Mouse (Mus musculus) mesoderm, embryonic 11.5 days (tissue): ENCODE results near the gene Rnf123.

Experiments
- DNase-seq: peaks from one replicate; pipeline ENCODE4 v3.0.0-alpha.2; 2012; ENCODE audit warnings: low read depth, low spot score

The Rnf123 gene

GRCm38 (mm10) chr9:108062142-108062541, 21.0 kb downstream of the Rnf123 start:
- DNase-seq: no peak

- DNase-seq: no peak
Measured at GRCm38 (mm10) chr9:108058291-108058690, 24.9 kb downstream of the Rnf123 start.

- no peak for DNase-seq
Measured at GRCm38 (mm10) chr9:108057262-108057562, 25.9 kb downstream of the Rnf123 start.

GRCm38 (mm10) chr9:108056361-108057261, 26.5 kb downstream of the Rnf123 start:
- no peak for DNase-seq

DNA sequence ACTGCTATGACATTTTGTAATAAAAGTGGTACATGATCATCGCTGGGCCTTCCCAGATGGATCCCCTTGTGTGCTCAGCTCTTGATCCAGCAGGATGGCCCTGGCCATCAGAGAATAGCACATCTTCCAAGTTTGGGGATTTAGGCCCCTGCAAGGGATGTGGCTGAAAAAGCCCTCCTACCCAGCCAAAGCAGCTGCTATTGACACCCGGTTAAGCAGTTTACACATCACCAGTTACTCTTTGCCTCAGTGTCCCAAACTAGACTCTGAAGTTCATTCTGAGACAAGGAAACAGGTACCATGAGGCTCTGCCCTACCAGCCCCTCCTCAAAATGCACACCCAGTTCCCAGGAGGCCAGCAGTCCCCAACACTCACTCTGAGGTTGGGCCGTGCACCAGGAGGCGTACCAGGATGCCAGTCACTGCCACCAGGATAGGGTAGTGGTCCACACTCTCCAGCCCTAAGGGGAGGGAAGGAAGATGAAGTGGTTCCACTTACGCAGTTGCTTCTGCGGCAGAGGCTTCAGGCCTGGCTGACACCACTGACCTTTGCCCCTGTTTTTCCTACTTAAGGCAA, 27.4 kb downstream of the Rnf123 start:
- no peak for DNase-seq

DNA sequence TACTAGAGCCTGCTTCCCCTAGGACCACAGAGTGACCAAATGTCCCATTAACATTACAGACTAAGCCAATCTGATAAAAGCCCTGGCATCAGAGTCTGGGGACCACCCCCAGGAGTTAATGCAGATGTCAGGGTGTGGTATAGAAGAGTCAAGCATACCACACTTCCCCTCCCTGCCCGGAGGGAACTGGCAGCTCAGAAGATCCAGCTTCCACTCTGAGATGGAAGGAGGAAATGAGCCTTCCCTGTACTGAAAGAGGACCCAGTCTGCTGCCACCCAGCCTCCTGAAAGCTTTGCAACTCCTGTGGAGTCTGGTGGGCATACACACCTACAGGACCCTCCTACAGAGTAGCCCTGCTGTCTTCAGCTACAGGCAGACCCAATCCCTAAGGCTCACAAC, 28.1 kb downstream of the Rnf123 start:
- no peak for DNase-seq

DNA sequence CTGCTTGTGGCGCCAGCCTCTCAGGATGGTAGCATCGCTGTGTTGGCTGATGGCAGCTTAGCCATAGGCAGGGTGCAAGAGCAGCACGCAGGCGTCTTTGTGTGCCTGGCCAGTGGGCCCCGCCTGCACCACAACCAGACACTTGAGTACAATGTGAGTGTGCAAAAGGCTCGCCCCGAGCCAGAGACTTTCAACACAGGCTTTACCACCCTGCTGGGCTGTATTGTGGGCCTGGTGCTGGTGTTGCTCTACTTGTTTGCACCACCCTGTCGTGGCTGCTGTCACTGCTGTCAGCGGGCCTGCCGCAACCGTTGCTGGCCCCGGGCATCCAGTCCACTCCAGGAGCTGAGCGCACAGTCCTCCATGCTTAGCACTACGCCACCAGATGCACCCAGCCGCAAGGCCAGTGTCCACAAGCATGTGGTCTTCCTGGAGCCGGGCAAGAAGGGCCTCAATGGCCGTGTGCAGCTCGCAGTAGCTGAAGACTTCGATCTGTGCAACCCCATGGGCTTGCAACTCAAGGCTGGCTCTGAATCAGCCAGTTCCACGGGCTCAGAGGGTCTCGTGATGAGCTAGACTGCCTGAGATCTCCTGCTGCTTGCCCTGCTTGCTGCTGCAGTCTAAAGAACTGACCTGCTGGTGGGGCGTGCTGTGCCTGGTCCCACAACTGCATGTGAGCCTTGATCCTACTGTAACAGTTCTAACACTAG, 28.7 kb downstream of the Rnf123 start:
- no peak for DNase-seq

GRCm38 (mm10) chr9:108053665-108054225, 29.4 kb downstream of the Rnf123 start:
- DNase-seq: no peak

GRCm38 (mm10) chr9:108052885-108053664, 30.1 kb downstream of the Rnf123 start, which contains the start of gene Amigo3:
Gene Amigo3, plus strand, starts transcription at chr9:108053159.
- DNase-seq: peak; percentile 95

DNA sequence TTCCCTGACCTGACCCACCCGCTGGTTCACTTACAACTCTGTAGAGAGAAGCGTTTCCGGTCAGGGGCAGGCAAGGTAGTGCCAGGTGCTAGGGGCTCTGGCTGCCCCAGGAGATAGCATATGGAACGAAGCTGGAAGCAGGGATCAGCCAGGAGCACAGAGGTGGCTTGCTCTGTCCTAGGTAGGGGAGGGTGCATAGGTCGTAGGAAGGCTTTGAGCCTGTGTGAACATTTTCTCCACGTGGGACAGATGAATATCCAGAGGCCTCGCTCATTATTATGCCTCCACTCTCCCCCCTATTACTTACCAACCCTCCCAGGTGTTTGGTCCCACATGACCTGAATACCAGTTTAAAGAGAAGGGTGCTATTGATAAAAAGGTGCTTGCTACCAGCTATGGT, 30.7 kb downstream of the Rnf123 start:
- no peak for DNase-seq

- no peak for DNase-seq
Measured at GRCm38 (mm10) chr9:108051931-108052220, 31.3 kb downstream of the Rnf123 start.

DNA sequence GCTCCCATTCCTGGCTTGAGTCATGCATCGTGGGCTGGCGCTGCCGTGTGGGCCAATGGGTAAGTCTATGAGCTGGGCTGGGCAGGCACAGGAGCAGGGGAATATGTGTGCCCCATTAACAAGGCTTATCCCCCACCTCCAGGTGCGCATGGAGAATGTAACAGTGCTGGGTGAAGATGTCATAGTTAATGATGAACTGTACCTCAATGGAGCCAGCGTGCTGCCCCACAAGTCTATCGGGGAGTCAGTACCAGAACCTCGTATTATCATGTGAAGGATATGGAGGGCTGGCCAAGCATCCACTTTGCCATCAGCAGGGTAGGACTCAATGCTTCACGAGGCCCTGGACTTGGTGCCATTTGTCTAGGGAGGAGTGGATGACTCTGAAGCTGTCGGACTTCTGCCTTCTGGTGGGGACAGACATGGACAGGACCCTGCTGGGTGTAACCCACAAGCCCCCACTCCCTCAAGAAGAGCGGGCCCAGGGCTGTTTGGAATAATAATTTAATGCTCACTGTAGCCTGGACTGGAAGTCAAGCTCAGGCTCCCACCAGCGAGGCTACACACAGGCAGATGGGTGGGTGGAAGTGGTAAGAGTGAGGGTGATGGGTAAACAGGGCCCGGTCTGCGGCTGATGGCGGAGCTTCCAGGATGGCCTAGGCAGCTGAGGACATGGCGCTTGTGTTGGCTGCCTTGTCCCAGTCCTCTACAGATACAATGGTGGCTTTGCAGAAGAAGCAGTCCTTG, 31.8 kb downstream of the Rnf123 start:
- no peak for DNase-seq

DNA sequence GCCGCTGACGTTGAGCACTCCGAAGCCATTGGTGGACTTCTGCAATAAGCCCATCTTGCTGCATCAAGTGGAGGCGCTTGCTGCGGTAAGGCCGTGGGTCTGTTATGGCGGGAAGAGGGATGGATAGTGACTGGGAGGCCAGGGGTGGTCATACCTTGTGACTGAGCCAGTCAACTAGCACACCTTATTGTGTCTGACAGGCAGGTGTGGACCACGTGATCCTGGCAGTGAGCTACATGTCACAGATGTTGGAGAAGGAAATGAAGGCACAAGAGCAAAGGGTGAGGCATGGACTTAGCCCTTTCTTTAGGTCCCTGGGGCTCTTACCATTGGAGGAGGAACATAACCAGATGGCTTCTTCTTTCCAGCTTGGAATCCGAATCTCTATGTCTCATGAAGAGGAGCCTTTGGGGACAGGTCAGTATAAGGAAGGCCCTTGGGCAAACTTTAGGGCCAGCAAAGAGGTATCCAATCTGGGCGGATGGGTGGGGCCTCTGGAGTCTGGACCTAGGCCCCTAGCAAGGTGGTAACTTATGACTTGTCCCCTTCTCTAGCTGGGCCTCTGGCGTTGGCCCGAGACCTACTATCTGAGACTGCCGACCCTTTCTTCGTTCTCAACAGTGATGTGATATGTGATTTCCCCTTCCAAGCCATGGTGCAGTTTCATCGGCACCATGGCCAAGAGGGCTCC, 33.4 kb downstream of the Rnf123 start:
- no peak for DNase-seq

GRCm38 (mm10) chr9:108049016-108049455, 34.1 kb downstream of the Rnf123 start, which contains the start of gene Gmppb:
Gene Gmppb, plus strand, starts transcription at chr9:108049242.
- DNase-seq: peak; percentile 97

DNA sequence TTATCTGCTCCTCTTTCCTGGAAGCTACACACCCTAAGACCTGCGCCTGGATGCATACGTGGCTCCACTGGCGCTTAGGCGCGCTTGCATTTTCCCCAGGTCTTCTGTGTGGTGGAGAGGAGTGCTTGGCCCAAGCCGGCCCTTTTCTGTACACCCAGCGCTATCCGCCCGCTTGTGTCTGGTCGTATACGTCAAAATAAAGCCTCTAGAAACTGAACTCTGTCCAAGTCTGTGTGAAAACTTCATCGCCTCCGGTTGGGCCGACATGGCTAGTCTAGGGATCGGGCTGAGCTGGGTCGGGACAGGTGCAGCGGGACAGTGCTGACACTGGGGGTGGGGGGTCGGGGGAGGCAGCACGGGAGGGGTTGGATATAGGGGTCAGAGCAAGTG, 34.6 kb downstream of the Rnf123 start:
- peak; percentile 18 for DNase-seq

GRCm38 (mm10) chr9:108047601-108048565, 35.3 kb downstream of the Rnf123 start:
- no peak for DNase-seq

GRCm38 (mm10) chr9:108046582-108046981, 36.6 kb downstream of the Rnf123 start:
- no peak for DNase-seq

GRCm38 (mm10) chr9:108044751-108045492, 38.2 kb downstream of the Rnf123 start:
- DNase-seq: no peak
